Mouse (Mus musculus) myocyte (in vitro differentiated cells): ENCODE data around the gene Zdhhc5.
"Not testable (repeated sequence)": the region's sequence is repeated elsewhere in the genome, so short reads cannot be mapped to it uniquely, and the experiment has no call there.

ENCODE experiments used
- CEBPB ChIP-seq: IDR thresholded peaks from 2 replicates; pipeline ENCODE4 v1.6.1; 2011; ENCODE audit warnings: mild to moderate bottlenecking, moderate library complexity; ENCODE audit not compliant: poor library complexity, insufficient read depth, severe bottlenecking
- MAX ChIP-seq: IDR thresholded peaks from one replicate; pipeline ENCODE4 v1.6.1; 2011; ENCODE audit warnings: low read depth, mild to moderate bottlenecking, control low read depth
- MYOD1 ChIP-seq, 3 experiments: IDR thresholded peaks; one replicate each; pipeline ENCODE4 v1.6.1; 2011; ENCODE audit warnings: control low read depth in 2 of 3, low read depth in 2 of 3, mild to moderate bottlenecking in 2 of 3, moderate library complexity in 1 of 3; ENCODE audit not compliant: insufficient read length in 2 of 3, control insufficient read depth in 1 of 3
- MYOG ChIP-seq, 3 experiments: IDR thresholded peaks; one replicate each; pipeline ENCODE4 v1.6.1; 2011; ENCODE audit warnings: control low read depth in 2 of 3, low read depth in 2 of 3, mild to moderate bottlenecking in 2 of 3; ENCODE audit not compliant: insufficient read length in 2 of 3, control insufficient read depth in 1 of 3, insufficient read depth in 1 of 3
- POLR2A ChIP-seq: IDR thresholded peaks from one replicate; pipeline ENCODE4 v1.6.1; 2011; ENCODE audit warnings: low read depth, mild to moderate bottlenecking, control low read depth, moderate library complexity; ENCODE audit not compliant: insufficient read length
- POLR2AphosphoS2 ChIP-seq: IDR thresholded peaks from one replicate; pipeline ENCODE4 v1.6.1; 2011; ENCODE audit warnings: low read depth, control low read depth; ENCODE audit not compliant: insufficient read length
- TCF12 ChIP-seq: IDR thresholded peaks from one replicate; pipeline ENCODE4 v1.6.1; 2011; ENCODE audit warnings: mild to moderate bottlenecking, control low read depth; ENCODE audit not compliant: poor library complexity, insufficient read depth, severe bottlenecking
- TCF3 ChIP-seq: IDR thresholded peaks from one replicate; pipeline ENCODE4 v1.6.1; 2011; ENCODE audit warnings: low read depth, control low read depth; ENCODE audit not compliant: insufficient read length

- TF ChIP-seq POLR2A; POLR2AphosphoS2; TCF3; CEBPB; MYOG (IDR thresholded peaks at IDR 0.05; ENCODE audit: control insufficient read depth in 1 of 3, insufficient read depth in 1 of 3, insufficient read length in 2 of 3, low read depth in 2 of 3); MYOD1 (IDR thresholded peaks at IDR 0.05; ENCODE audit: control insufficient read depth in 1 of 3, insufficient read length in 2 of 3, low read depth in 2 of 3); TCF12; MAX: not testable (repeated sequence)
Measured at GRCm38 (mm10) chr2:84671535-84671934, 43.4 kb downstream of the Zdhhc5 start.
